Mouse (Mus musculus) embryonic facial prominence, embryonic 14.5 days (tissue): Measurements from ENCODE around the gene Rrbp1. TPM values are rescaled to one million over a fixed set of nuclear protein-coding genes. Genes with fewer than 3 reads are reported as not detected.

Experiments used
- ATAC-seq: fragments of 200-750 bp; cut with Nextera tagmentation; 2 replicates; pipeline ENCODE4 v1.8.0; 2017; ENCODE audit warnings: low read depth, moderate number of reproducible peaks, moderate TSS enrichment
- DNase-seq: peaks from one replicate; pipeline ENCODE4 v3.0.0-alpha.2; 2015; ENCODE audit warnings: low spot score
- H3K27ac ChIP-seq: fragments of 300-500 bp; sonication (generic); replicated peaks from 2 replicates; pipeline ENCODE4 v1.5.1; 2014; ENCODE audit warnings: low read depth, mild to moderate bottlenecking, low read length, moderate library complexity
- H3K27me3 ChIP-seq: fragments of 300-500 bp; sonication (generic); replicated peaks from 2 replicates; pipeline ENCODE4 v1.6.1; 2014; ENCODE audit warnings: low read length; ENCODE audit not compliant: control insufficient read depth, insufficient read depth
- H3K36me3 ChIP-seq: fragments of 300-500 bp; sonication (generic); 2 replicates; pipeline ENCODE4 v1.6.1; 2014; ENCODE audit warnings: low read length, mixed read lengths; ENCODE audit not compliant: control insufficient read depth, insufficient read depth
- H3K4me1 ChIP-seq: fragments of 300-500 bp; sonication (generic); 2 replicates; pipeline ENCODE4 v1.6.1; 2014; ENCODE audit warnings: antibody characterized with exemption, low read length; ENCODE audit not compliant: control insufficient read depth, insufficient read depth
- H3K4me2 ChIP-seq: fragments of 300-500 bp; sonication (generic); 2 replicates; pipeline ENCODE4 v1.6.1; 2014; ENCODE audit warnings: low read depth, mild to moderate bottlenecking, low read length, moderate library complexity, mixed read lengths
- H3K4me3 ChIP-seq: fragments of 300-500 bp; sonication (generic); 2 replicates; pipeline ENCODE4 v1.5.1; 2014; ENCODE audit warnings: low read depth, mild to moderate bottlenecking, low read length
- H3K9ac ChIP-seq: fragments of 300-500 bp; sonication (generic); 2 replicates; pipeline ENCODE4 v1.6.1; 2014; ENCODE audit warnings: low read depth, mild to moderate bottlenecking, low read length, moderate library complexity, mixed read lengths
- H3K9me3 ChIP-seq: fragments of 300-500 bp; sonication (generic); 2 replicates; pipeline ENCODE4 v1.6.1; 2016; ENCODE audit warnings: low read length; ENCODE audit not compliant: control insufficient read depth
- WGBS: fragments of 180-500 bp; shearing (Covaris S2); extraction: QIAGEN DNeasy Blood & Tissue Kit; methylation state at CpG from one replicate; pipeline ENCODE4 v1.1.7; 2014; 5-methylcytosine and 5-hydroxymethylcytosine counted together
- polyA plus RNA-seq: library from polyadenylated mRNA; unstranded; fragments of >200 nt; fragmentation: Nextera tagmentation; extraction: Ambion mirVana; gene quantifications from 2 replicates; pipeline ENCODE4 v1.2.1, GENCODE M21; 2014

Rrbp1 gene
- polyA plus RNA-seq, 1 experiment from 2014 or later = 175 TPM

DNA sequence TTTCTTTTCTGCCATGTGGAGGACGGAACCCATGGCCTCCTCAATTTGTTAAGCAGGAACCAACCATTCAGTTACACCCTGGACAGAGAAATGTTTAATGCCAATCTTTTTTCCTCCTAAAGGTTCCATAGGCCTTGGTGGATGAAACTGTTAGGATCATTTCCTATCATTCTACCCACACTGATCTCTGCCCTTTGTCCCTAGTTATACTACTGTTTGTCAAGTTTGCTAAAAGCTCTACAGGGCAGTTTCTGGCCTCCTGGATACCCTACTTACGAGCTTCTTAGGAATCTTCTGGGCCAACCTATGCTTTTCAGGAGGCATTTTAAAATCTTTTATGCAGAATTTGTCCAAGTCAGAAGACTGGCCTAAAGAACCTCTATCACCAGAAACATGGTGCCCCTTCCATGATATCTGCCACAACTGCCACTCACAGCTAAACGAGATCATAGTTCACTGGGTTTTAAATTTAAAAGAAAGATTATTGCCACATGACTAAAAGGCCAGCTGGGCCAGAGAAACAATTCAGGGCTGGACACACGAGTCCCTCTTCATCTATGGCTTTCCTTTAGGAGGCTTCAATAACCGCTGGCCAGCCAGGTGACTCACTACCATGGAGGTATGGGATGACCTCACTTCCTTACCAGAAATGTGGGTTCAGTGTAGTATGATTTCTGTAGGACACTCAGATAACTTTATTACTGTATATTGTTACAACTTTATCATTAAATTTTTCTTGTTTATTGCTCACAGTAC lies 8.7 kb downstream of the Rrbp1 start:
- DNase-seq (no peak), ATAC-seq (no peak)
- no peaks in the 10 kb centered on the region for H3K27me3 ChIP-seq
- WGBS = 81% methylated on average over 5 of the region's 5 CpGs
- H3K36me3 ChIP-seq = peaks cover 9% of the 10 kb centered on the region; the same call in 1 of the 2 replicates
- H3K4me3 ChIP-seq = no peak overlapping the region
- H3K4me2 ChIP-seq = no peak overlapping the region
- H3K9me3 ChIP-seq = no peaks in the 10 kb centered on the region
- no peak overlapping the region for H3K27ac ChIP-seq
- H3K9ac ChIP-seq = no peak overlapping the region
- peaks cover 32% of the 10 kb centered on the region for H3K4me1 ChIP-seq

GRCm38 (mm10) chr2:143992977-143993376 lies 18.1 kb downstream of the Rrbp1 start:
- no peak overlapping the region for H3K4me3 ChIP-seq
- 68% methylated on average over 1 of the region's 1 CpGs for WGBS
- H3K4me1 ChIP-seq = 0 out of 2 replicates have a peak, but pooled peaks cover 4% of the 10 kb centered on the region
- no peaks in the 10 kb centered on the region for H3K9me3 ChIP-seq
- ATAC-seq (no peak), DNase-seq (no peak)
- no peak overlapping the region for H3K27ac ChIP-seq
- H3K4me2 ChIP-seq = no peak overlapping the region
- H3K27me3 ChIP-seq = no peaks in the 10 kb centered on the region
- no peak overlapping the region for H3K9ac ChIP-seq
- H3K36me3 ChIP-seq = peaks cover 8% of the 10 kb centered on the region

DNA sequence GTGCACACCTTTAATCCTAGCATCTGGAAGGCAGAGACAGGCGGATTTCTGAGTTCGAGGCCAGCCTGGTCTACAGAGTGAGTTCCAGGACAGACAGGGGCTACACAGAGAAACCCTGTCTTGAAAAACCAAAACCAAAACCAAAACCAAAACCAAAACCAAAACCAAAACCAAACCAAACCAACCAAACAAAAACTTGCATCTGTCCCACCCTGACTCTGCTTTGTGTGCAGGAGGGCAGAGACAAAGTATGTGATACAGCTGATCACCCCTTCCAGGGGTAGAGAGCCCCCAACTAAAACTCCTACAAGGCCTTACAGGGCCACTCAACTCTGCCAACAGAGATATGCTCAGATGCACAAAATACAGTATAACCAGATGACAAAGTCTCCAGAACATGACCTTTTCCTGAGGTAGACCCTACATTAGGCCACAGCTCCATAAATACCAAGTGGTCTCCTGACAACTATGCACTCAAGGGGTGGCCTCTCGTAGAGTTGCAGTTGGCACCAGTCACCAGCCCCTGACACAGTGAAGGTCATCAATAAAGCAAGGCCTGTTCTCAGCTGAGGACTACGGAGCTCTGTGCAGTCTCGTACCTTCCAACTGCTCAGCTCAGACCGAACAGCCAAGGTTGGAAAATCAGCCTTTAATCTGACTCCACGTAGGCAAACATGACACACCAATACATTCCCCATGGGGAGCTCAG lies 18.9 kb downstream of the Rrbp1 start:
- Histone ChIP-seq H3K4me1 (0 out of 2 replicates have a peak, but pooled peaks cover 4% of the 10 kb centered on the region), H3K36me3 (peaks cover 14% of the 10 kb centered on the region), H3K27ac (no peak overlapping the region), H3K4me2 (no peak overlapping the region), H3K9me3 (no peaks in the 10 kb centered on the region), H3K9ac (no peak overlapping the region), H3K4me3 (no peak overlapping the region), H3K27me3 (no peaks in the 10 kb centered on the region)
- ATAC-seq (no peak), DNase-seq (peak; percentile 11)
- WGBS = 77% methylated on average over 7 of the region's 7 CpGs

DNA sequence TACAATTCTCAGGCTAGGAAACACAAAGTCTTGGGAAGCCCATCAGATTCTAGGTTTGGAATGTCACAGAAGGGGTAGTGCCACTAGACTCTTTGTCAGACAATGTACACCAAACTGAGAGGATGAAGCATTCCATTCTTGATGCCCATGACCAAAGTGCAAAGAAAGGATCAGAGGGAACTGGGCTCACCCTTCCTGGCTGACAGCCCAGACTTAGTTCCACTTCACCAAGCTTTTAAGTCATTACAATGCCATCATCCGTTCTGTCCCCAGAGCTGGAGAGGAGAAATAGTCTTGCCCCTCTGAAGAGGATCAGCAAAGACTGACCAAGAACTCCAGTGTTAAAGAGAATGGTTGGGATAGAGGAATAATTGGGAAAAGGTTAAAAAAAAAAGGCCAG lies 20.1 kb downstream of the Rrbp1 start:
- peak; percentile 40 for DNase-seq
- WGBS = 47% methylated on average over 1 of the region's 1 CpGs
- Histone ChIP-seq H3K4me1 (0 out of 2 replicates have a peak, but pooled peaks cover 4% of the 10 kb centered on the region), H3K27me3 (no peaks in the 10 kb centered on the region), H3K36me3 (peaks cover 20% of the 10 kb centered on the region), H3K4me2 (no peak overlapping the region), H3K9ac (no peak overlapping the region), H3K4me3 (no peak overlapping the region), H3K27ac (no peak overlapping the region), H3K9me3 (no peaks in the 10 kb centered on the region)
- ATAC-seq = 0 out of 2 replicates have a peak, but pooled peaks have one; percentile 26

- no peaks in the 10 kb centered on the region for H3K27me3 ChIP-seq
- H3K4me1 ChIP-seq = 0 out of 2 replicates have a peak, but pooled peaks cover 4% of the 10 kb centered on the region
- H3K4me3 ChIP-seq = no peak overlapping the region
- no peak overlapping the region for H3K9ac ChIP-seq
- no peak for ATAC-seq
- no peak for DNase-seq
- no peaks in the 10 kb centered on the region for H3K9me3 ChIP-seq
- peaks cover 36% of the 10 kb centered on the region for H3K36me3 ChIP-seq
- no peak overlapping the region for H3K4me2 ChIP-seq
- WGBS = 91% methylated on average over 3 of the region's 3 CpGs
- H3K27ac ChIP-seq = no peak overlapping the region
Measured at GRCm38 (mm10) chr2:143988016-143988415, 23.0 kb downstream of the Rrbp1 start.

- Histone ChIP-seq H3K27ac (no peak overlapping the region), H3K27me3 (no peaks in the 10 kb centered on the region), H3K9ac (no peak overlapping the region), H3K4me3 (no peak overlapping the region), H3K4me1 (0 out of 2 replicates have a peak, but pooled peaks cover 3% of the 10 kb centered on the region), H3K36me3 (peaks cover 41% of the 10 kb centered on the region), H3K4me2 (no peak overlapping the region), H3K9me3 (no peaks in the 10 kb centered on the region)
- 79% methylated on average over 2 of the region's 2 CpGs for WGBS
- no peak for ATAC-seq
- DNase-seq = no peak
Measured at GRCm38 (mm10) chr2:143987485-143987884, 23.6 kb downstream of the Rrbp1 start.

GRCm38 (mm10) chr2:143983482-143983881 lies 27.6 kb downstream of the Rrbp1 start:
- Histone ChIP-seq H3K27ac (no peak overlapping the region), H3K4me3 (no peak overlapping the region), H3K36me3 (peaks cover 68% of the 10 kb centered on the region), H3K9me3 (no peaks in the 10 kb centered on the region), H3K4me2 (no peak overlapping the region), H3K4me1 (no peaks in the 10 kb centered on the region), H3K9ac (no peak overlapping the region), H3K27me3 (no peaks in the 10 kb centered on the region)
- ATAC-seq (no peak), DNase-seq (no peak)
- WGBS = 64% methylated on average over 2 of the region's 2 CpGs

DNA sequence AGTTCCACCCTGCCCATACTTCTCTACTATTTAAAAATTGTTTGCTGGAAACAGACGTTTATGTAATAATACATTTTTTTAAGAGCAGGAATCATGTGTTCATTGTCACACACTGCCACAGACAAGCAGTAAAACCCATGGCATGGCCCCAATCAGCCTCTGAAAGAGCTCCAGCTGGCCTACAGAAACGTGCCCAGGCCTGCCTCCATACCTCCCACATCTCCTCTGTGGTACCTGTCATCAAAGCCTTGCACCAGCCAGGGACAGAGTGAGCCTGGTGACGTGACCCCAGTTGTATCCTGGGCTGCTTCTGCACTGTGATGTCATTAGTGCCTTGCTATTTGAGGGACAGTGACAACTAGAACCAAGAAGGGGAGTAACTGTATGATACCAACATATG lies 28.2 kb downstream of the Rrbp1 start:
- no peak overlapping the region for H3K9ac ChIP-seq
- no peaks in the 10 kb centered on the region for H3K4me1 ChIP-seq
- ATAC-seq (no peak), DNase-seq (no peak)
- H3K36me3 ChIP-seq = peaks cover 68% of the 10 kb centered on the region
- no peak overlapping the region for H3K4me3 ChIP-seq
- no peaks in the 10 kb centered on the region for H3K9me3 ChIP-seq
- H3K27me3 ChIP-seq = no peaks in the 10 kb centered on the region
- no peak overlapping the region for H3K4me2 ChIP-seq
- WGBS = 46% methylated on average over 3 of the region's 3 CpGs
- H3K27ac ChIP-seq = no peak overlapping the region
